18 mouse cellular contexts compared by ENCODE assay signal in the genomic region with DNA sequence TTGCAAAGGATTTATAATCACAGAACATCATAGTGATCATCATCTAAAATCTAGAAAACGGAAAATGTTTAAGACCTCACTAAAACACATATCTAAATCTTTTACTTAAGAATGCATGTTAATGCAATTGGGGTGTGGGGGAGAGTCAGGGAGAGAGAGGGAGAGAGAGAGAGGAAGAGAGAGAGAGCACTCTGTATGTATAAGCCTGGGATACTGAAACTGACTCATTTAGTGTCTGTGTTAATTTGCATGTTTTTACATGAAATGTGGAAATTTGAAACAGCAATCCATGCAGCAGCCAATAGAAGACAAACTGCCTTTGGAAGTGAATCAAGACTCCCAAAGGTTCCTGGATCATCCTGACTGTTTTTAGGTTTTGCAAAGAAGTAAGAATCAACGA. TPM values are rescaled to one million over a fixed set of nuclear protein-coding genes. Genes with fewer than 3 reads are reported as not detected.
DNase-seq lines count a peak whose midpoint lies in the region; ATAC-seq and TF ChIP-seq lines count a peak whose summit lies in the region.
"Had no signal": no experiment of that assay in that cellular context is flagged by ENCODE, and none has a peak within 500 bp of the region (broad histone marks: within the 10 kb centered on the region; RNA-seq: fewer than 3 reads in every experiment).

No protein-coding gene starts in this region.

- TF ChIP-seq EP300 in CH12.LX (IDR thresholded peaks at IDR 0.05; ENCODE audit: low read length) = peak; percentile 75

- H3K4me2 ChIP-seq in kidney, embryonic 14.5 days (replicated peaks; ENCODE audit: low read depth, low read length) = no peak overlapping the region
- H3K4me2 ChIP-seq in CH12.LX (ENCODE audit: insufficient read depth, low read depth, poor library complexity, severe bottlenecking) = no peak overlapping the region
- no peak overlapping the region for H3K4me2 ChIP-seq in midbrain, postnatal 0 days (ENCODE audit: low read depth, low read length, poor library complexity, severe bottlenecking)
- H3K4me2 ChIP-seq: heart, embryonic 12.5 days; neural tube, embryonic 12.5 days had no signal

- no peak overlapping the region for H3K4me3 ChIP-seq in gastrocnemius, adult 2 months
- no peak overlapping the region for H3K4me3 ChIP-seq in kidney, embryonic 14.5 days (ENCODE audit: low read length)
- no peak overlapping the region for H3K4me3 ChIP-seq in CH12.LX (replicated peaks in 1 of 3; ENCODE audit: low read depth in 2 of 3, low read length in 2 of 3, poor library complexity in 1 of 3)
- H3K4me3 ChIP-seq in limb, embryonic 10.5 days = no peak overlapping the region
- H3K4me3 ChIP-seq in midbrain, postnatal 0 days (ENCODE audit: low read depth, low read length) = no peak overlapping the region
- H3K4me3 ChIP-seq: heart, embryonic 12.5 days; megakaryocyte, embryonic 14.5 days; neural tube, embryonic 12.5 days had no signal

- H3K27ac ChIP-seq in gastrocnemius, adult 2 months = peak overlapping the region; percentile 88
- H3K27ac ChIP-seq in kidney, embryonic 14.5 days (ENCODE audit: low read depth, low read length) = peak overlapping the region; percentile 85
- H3K27ac ChIP-seq in CH12.LX (ENCODE audit: insufficient read depth, low read depth) = no peak overlapping the region
- peak overlapping the region; percentile 81 for H3K27ac ChIP-seq in limb, embryonic 10.5 days
- H3K27ac ChIP-seq in midbrain, postnatal 0 days (ENCODE audit: low read depth, low read length) = no peak overlapping the region
- H3K27ac ChIP-seq: neural tube, embryonic 12.5 days had no signal

- 51% methylated on average over 2 of the region's 2 CpGs for WGBS in kidney, embryonic 14.5 days
- 70% methylated on average over 2 of the region's 2 CpGs for WGBS in limb, embryonic 10.5 days
- 67% methylated on average over 2 of the region's 2 CpGs for WGBS in midbrain, postnatal 0 days

- peaks cover 19% of the 10 kb centered on the region for H3K4me1 ChIP-seq in kidney, embryonic 14.5 days (ENCODE audit: control insufficient read depth, insufficient read depth, low read length)
- peaks cover 10 to 45% of the 10 kb centered on the region in 2 experiments for H3K4me1 ChIP-seq in CH12.LX (ENCODE audit: control insufficient read depth in 1 of 2, insufficient read depth in 2 of 2)
- peaks cover 39% of the 10 kb centered on the region for H3K4me1 ChIP-seq in limb, embryonic 10.5 days
- 0 out of 2 replicates have a peak, but pooled peaks cover 4% of the 10 kb centered on the region for H3K4me1 ChIP-seq in midbrain, postnatal 0 days (ENCODE audit: insufficient read depth, low read length)
- H3K4me1 ChIP-seq: neural tube, embryonic 12.5 days had no signal

- no peak for ATAC-seq in kidney, embryonic 14.5 days (ENCODE audit: low FRiP score, low TSS enrichment)
- no peak for ATAC-seq in midbrain, postnatal 0 days (ENCODE audit: low FRiP score)
- ATAC-seq: Patski had no signal

- H3K9me3 ChIP-seq in kidney, embryonic 14.5 days (ENCODE audit: control insufficient read depth, low read length) = no peaks in the 10 kb centered on the region
- H3K9me3 ChIP-seq in CH12.LX (replicated peaks; ENCODE audit: low read length) = no peaks in the 10 kb centered on the region
- no peaks in the 10 kb centered on the region for H3K9me3 ChIP-seq in limb, embryonic 10.5 days (replicated peaks)
- H3K9me3 ChIP-seq in midbrain, postnatal 0 days (ENCODE audit: low read length) = no peaks in the 10 kb centered on the region
- H3K9me3 ChIP-seq: heart, embryonic 12.5 days; megakaryocyte, embryonic 14.5 days; neural tube, embryonic 12.5 days had no signal

- TF ChIP-seq RAD21 in CH12.LX (IDR thresholded peaks at IDR 0.05; ENCODE audit: low read depth, low read length) = no peak

- H3K79me2 ChIP-seq in CH12.LX (replicated peaks; ENCODE audit: control insufficient read depth, extremely low read depth, insufficient read depth, poor library complexity, severe bottlenecking) = no peaks in the 10 kb centered on the region

- no peak for TF ChIP-seq CTCF in gastrocnemius, adult 2 months (IDR thresholded peaks at IDR 0.05)
- TF ChIP-seq CTCF in CH12.LX (conservative IDR thresholded peaks at IDR 0.05 in 1 of 2, IDR thresholded peaks at IDR 0.05 in 1 of 2; ENCODE audit: low read depth in 2 of 2, low read length in 2 of 2) = no peak
- TF ChIP-seq CTCF in midbrain, postnatal 0 days (IDR thresholded peaks at IDR 0.05) = no peak

- DNase-seq in gastrocnemius, adult 2 months = no peak
- DNase-seq in gastrocnemius, postnatal 14 days = no peak
- DNase-seq in kidney, adult 8-10 months = no peak
- DNase-seq in CH12.LX (ENCODE audit: extremely low read depth) = peak; percentile 44
- no peak for DNase-seq in limb, embryonic 10.5 days (ENCODE audit: low spot score)
- DNase-seq in frontal cortex, adult 2 months (ENCODE audit: extremely low spot score in 1 of 2, low spot score in 1 of 2) = no peak
- no peak for DNase-seq in midbrain, postnatal 0 days (ENCODE audit: low spot score)
- DNase-seq: cerebellum, adult 11-12 months; gastrocnemius, postnatal 25 days; layer of hippocampus, postnatal 36 days; lung, adult 18-20 months; right cerebral cortex, postnatal 25 days had no signal

- in situ Hi-C loops in CH12.LX (cut with MboI; ENCODE audit: low pct_ligation_motif_present, low pct_unique_long_range_greater_than_20kb, low sequenced_read_pairs) = no loop called here

- intact Hi-C loops in gastrocnemius, adult 2 months (cut with DNase I) = loop anchor here (2.0 kb wide), 1 partner anchor 53 kb away; no protein-coding TSS in a partner anchor
- intact Hi-C loops in gastrocnemius, postnatal 14 days (cut with DNase I; ENCODE audit: low total_unique reads) = no loop called here

- H3K27me3 ChIP-seq in kidney, embryonic 14.5 days (ENCODE audit: control insufficient read depth, insufficient read depth, low read length) = no peaks in the 10 kb centered on the region
- H3K27me3 ChIP-seq in CH12.LX (replicated peaks) = no peaks in the 10 kb centered on the region
- no peaks in the 10 kb centered on the region for H3K27me3 ChIP-seq in limb, embryonic 10.5 days (ENCODE audit: low read depth, poor library complexity, severe bottlenecking)
- H3K27me3 ChIP-seq in midbrain, postnatal 0 days (ENCODE audit: insufficient read depth, low read length) = no peaks in the 10 kb centered on the region
- H3K27me3 ChIP-seq: heart, embryonic 12.5 days; neural tube, embryonic 12.5 days; Patski had no signal

- H3K36me3 ChIP-seq in kidney, embryonic 14.5 days (ENCODE audit: control insufficient read depth, insufficient read depth, low read length) = no peaks in the 10 kb centered on the region
- no peaks in the 10 kb centered on the region for H3K36me3 ChIP-seq in CH12.LX (replicated peaks in 1 of 2; ENCODE audit: control insufficient read depth in 1 of 2, insufficient read depth in 1 of 2, low read length in 1 of 2)
- H3K36me3 ChIP-seq in limb, embryonic 10.5 days = no peaks in the 10 kb centered on the region
- no peaks in the 10 kb centered on the region for H3K36me3 ChIP-seq in midbrain, postnatal 0 days (ENCODE audit: insufficient read depth, low read length)
- H3K36me3 ChIP-seq: heart, embryonic 12.5 days; neural tube, embryonic 12.5 days had no signal

- TF ChIP-seq POLR2A in CH12.LX (IDR thresholded peaks at IDR 0.05; ENCODE audit: low read depth, low read length) = no peak

- dilution Hi-C loops in CH12.LX (cut with MboI; ENCODE audit: extremely low pct_ligation_motif_present, extremely low pct_unique_long_range_greater_than_20kb, low sequenced_read_pairs) = no loop called here

- no peak overlapping the region for H3K9ac ChIP-seq in kidney, embryonic 14.5 days (ENCODE audit: low read depth, low read length)
- no peak overlapping the region for H3K9ac ChIP-seq in CH12.LX (ENCODE audit: insufficient read depth, low read depth)
- no peak overlapping the region for H3K9ac ChIP-seq in midbrain, postnatal 0 days (replicated peaks; ENCODE audit: low read length, poor library complexity, severe bottlenecking)
- H3K9ac ChIP-seq: forebrain, postnatal 0 days; heart, embryonic 12.5 days; neural tube, embryonic 12.5 days had no signal

TF ChIP-seq in CH12.LX, 34 proteins besides CTCF, POLR2A, EP300 and RAD21:
- peak; percentile 27; the same call in 1 of the 2 replicates for TF ChIP-seq JUN (IDR thresholded peaks at IDR 0.05; ENCODE audit: insufficient read depth, low read depth, low read length)
- TF ChIP-seq ZMIZ1 (IDR thresholded peaks at IDR 0.05; ENCODE audit: low read depth, low read length) = no peak
- no peak for TF ChIP-seq E2F4 (IDR thresholded peaks at IDR 0.05; ENCODE audit: insufficient replicate concordance, low read depth, low read length)
- TF ChIP-seq JUND (conservative IDR thresholded peaks at IDR 0.05; ENCODE audit: low read depth, low read length) = peak; percentile 71; the same call in 1 of the 2 replicates
- TF ChIP-seq KAT2A (IDR thresholded peaks at IDR 0.05; ENCODE audit: insufficient replicate concordance, low read length) = no peak
- no peak for TF ChIP-seq SIN3A (IDR thresholded peaks at IDR 0.05; ENCODE audit: low read length)
- peak; percentile 70 for TF ChIP-seq IRF4 (IDR thresholded peaks at IDR 0.05; ENCODE audit: low read depth, low read length)
- TF ChIP-seq ZNF384 (IDR thresholded peaks at IDR 0.05; ENCODE audit: low read depth, low read length) = no peak

RNA-seq across cellular contexts. Expression of gene Ppp1cb, which starts 45.1 kb away (rescaled TPM):
- 100 to 1,000 TPM; 486 TPM for total RNA-seq in gastrocnemius, adult 2 months (2021)
- total RNA-seq in gastrocnemius, postnatal 14 days (2021) = 100 to 1,000 TPM; 324 to 326 TPM
- polyA plus RNA-seq in kidney, embryonic 14.5 days (2014; fragmentation: Nextera tagmentation; extraction: Ambion mirVana) = 219 and 229 TPM in 2 replicates
- total RNA-seq in CH12.LX (2012; rRNA removed) (45.3 and 50.8 TPM in 2 replicates), CH12.LX (2014; rRNA removed) (116 and 127 TPM in 2 replicates)
- polyA plus RNA-seq in CH12.LX (2012; ENCODE audit: insufficient read length, low read depth) = 188 and 194 TPM in 2 replicates
- 206 and 237 TPM in 2 replicates for polyA plus RNA-seq in limb, embryonic 10.5 days (2016; fragmentation: Nextera tagmentation; extraction: Ambion mirVana)
- 254 and 257 TPM in 2 replicates for polyA plus RNA-seq in frontal cortex, adult 2 months (2012; rRNA removed)
- total RNA-seq in midbrain, postnatal 0 days (2014; rRNA removed) = 144 and 189 TPM in 2 replicates
- 200 and 204 TPM in 2 replicates for polyA plus RNA-seq in midbrain, postnatal 0 days (2015; fragmentation: Nextera tagmentation; extraction: Ambion mirVana)

Comparison
In these comparisons a context has a peak if more than half of its experiments do, and no peak if none do; other contexts are left out.
1. H3K27ac ChIP-seq: peak in gastrocnemius, adult 2 months (single experiment), kidney, embryonic 14.5 days (single experiment) and limb, embryonic 10.5 days (single experiment); none in CH12.LX (single experiment) and midbrain, postnatal 0 days (single experiment).